8 mouse cellular contexts compared by ENCODE assay signal in genomic region chr11:5063561-5064281, GRCm38 (mm10). TPM values are rescaled to one million over a fixed set of nuclear protein-coding genes. Genes with fewer than 3 reads are reported as not detected.
DNase-seq lines count a peak whose midpoint lies in the region; ATAC-seq and TF ChIP-seq lines count a peak whose summit lies in the region.

No protein-coding gene starts in this region.

- H3K9me3 ChIP-seq in hindbrain, embryonic 12.5 days (replicated peaks), result no peaks in the 10 kb centered on the region
- no peaks in the 10 kb centered on the region for H3K9me3 ChIP-seq in lung, postnatal 0 days (ENCODE audit: low read length)

- H3K27me3 ChIP-seq in hindbrain, embryonic 12.5 days, result peaks cover 62% of the 10 kb centered on the region
- H3K27me3 ChIP-seq in lung, postnatal 0 days (replicated peaks; ENCODE audit: insufficient read depth, low read length), result peaks cover 31% of the 10 kb centered on the region

- no peak overlapping the region for H3K27ac ChIP-seq in hindbrain, embryonic 12.5 days
- H3K27ac ChIP-seq in lung, postnatal 0 days (ENCODE audit: low read length), result no peak overlapping the region

- DNase-seq in cerebellum, postnatal 10 days, result peak; percentile 49 to 53
- DNase-seq in cerebellum, adult 11-12 months, result no peak
- peak; percentile 27 for DNase-seq in ovary, postnatal 36 days (ENCODE audit: low spot score)
- DNase-seq in ovary, postnatal 14 days (ENCODE audit: low spot score), result no peak
- DNase-seq in lung, postnatal 0 days (ENCODE audit: low spot score), result peak; percentile 34
- no peak for DNase-seq in spleen, postnatal 14 days (ENCODE audit: low spot score in 2 of 2)

- no peak for TF ChIP-seq EP300 in lung, postnatal 0 days (IDR thresholded peaks at IDR 0.05)

- H3K9ac ChIP-seq in hindbrain, embryonic 12.5 days, result peak overlapping the region; percentile 36
- no peak overlapping the region for H3K9ac ChIP-seq in lung, postnatal 0 days (replicated peaks; ENCODE audit: low read depth)

- H3K36me3 ChIP-seq in hindbrain, embryonic 12.5 days, result peaks cover 10% of the 10 kb centered on the region
- peaks cover 10% of the 10 kb centered on the region; the same call in 1 of the 2 replicates for H3K36me3 ChIP-seq in lung, postnatal 0 days (ENCODE audit: insufficient read depth, low read length)

- whole genome bisulfite sequencing in hindbrain, embryonic 12.5 days, result 54% methylated on average over 31 of the region's 31 CpGs
- WGBS in lung, postnatal 0 days, result 63% methylated on average over 31 of the region's 31 CpGs

- peak overlapping the region; percentile 86 for H3K4me2 ChIP-seq in hindbrain, embryonic 12.5 days (replicated peaks)
- H3K4me2 ChIP-seq in lung, postnatal 0 days (replicated peaks; ENCODE audit: low read depth, low read length), result peak overlapping the region; percentile 88

- H3K4me3 ChIP-seq in hindbrain, embryonic 12.5 days, result peak overlapping the region; percentile 73
- H3K4me3 ChIP-seq in lung, postnatal 0 days (ENCODE audit: low read depth, low read length), result peak overlapping the region; percentile 60; the same call in 1 of the 2 replicates

- no peak for TF ChIP-seq CTCF in lung, postnatal 0 days (IDR thresholded peaks at IDR 0.05)

- H3K4me1 ChIP-seq in hindbrain, embryonic 12.5 days, result peaks cover 54% of the 10 kb centered on the region
- peaks cover 37% of the 10 kb centered on the region for H3K4me1 ChIP-seq in lung, postnatal 0 days (ENCODE audit: insufficient read depth, low read depth, low read length)

- no peak for ATAC-seq in hindbrain, embryonic 12.5 days (ENCODE audit: low FRiP score)
- ATAC-seq in lung, postnatal 0 days, result no peak
- no peak for ATAC-seq in frontal cortex, adult (ENCODE audit: low TSS enrichment)

RNA-seq across cellular contexts. Expression of gene Gas2l1, which starts 1.4 kb away (rescaled TPM):
- 39.4 and 41.0 TPM in 2 replicates for polyA plus RNA-seq in hindbrain, embryonic 12.5 days (2016; fragmentation: Nextera tagmentation; extraction: Ambion mirVana)
- polyA plus RNA-seq in lung, postnatal 0 days (2015; fragmentation: Nextera tagmentation; extraction: Ambion mirVana), result 31.2 and 33.3 TPM in 2 replicates

RNA-seq across cellular contexts. Expression of gene Rasl10a, which starts 5.8 kb away (rescaled TPM):
- polyA plus RNA-seq in hindbrain, embryonic 12.5 days (2016; fragmentation: Nextera tagmentation; extraction: Ambion mirVana), result 0.96 and 1.6 TPM in 2 replicates
- 2.3 and 2.5 TPM in 2 replicates for polyA plus RNA-seq in lung, postnatal 0 days (2015; fragmentation: Nextera tagmentation; extraction: Ambion mirVana)

RNA-seq across cellular contexts. Expression of gene Rhbdd3, which starts 35.0 kb away (rescaled TPM):
- polyA plus RNA-seq in hindbrain, embryonic 12.5 days (2016; fragmentation: Nextera tagmentation; extraction: Ambion mirVana), result 27.0 and 28.9 TPM in 2 replicates
- polyA plus RNA-seq in lung, postnatal 0 days (2015; fragmentation: Nextera tagmentation; extraction: Ambion mirVana), result 17.0 and 19.4 TPM in 2 replicates

RNA-seq across cellular contexts. Expression of gene Ewsr1, which starts 35.3 kb away (rescaled TPM):
- polyA plus RNA-seq in hindbrain, embryonic 12.5 days (2016; fragmentation: Nextera tagmentation; extraction: Ambion mirVana), result 823 and 828 TPM in 2 replicates
- 274 and 290 TPM in 2 replicates for polyA plus RNA-seq in lung, postnatal 0 days (2015; fragmentation: Nextera tagmentation; extraction: Ambion mirVana)

Comparison
In these comparisons a context has a peak if more than half of its experiments do, and no peak if none do; other contexts are left out.
1. DNase-seq: peak in cerebellum, postnatal 10 days (2 of 2), ovary, postnatal 36 days (single experiment) and lung, postnatal 0 days (single experiment); none in cerebellum, adult 11-12 months (single experiment), ovary, postnatal 14 days (single experiment) and spleen, postnatal 14 days (0 of 2).